Mouse (Mus musculus): Measurements from ENCODE around the gene Prkag1.

Prkag1 gene

GRCm38 (mm10) chr15:98793141-98793698 lies 38.1 kb downstream of the Prkag1 start:
- no peak for DNase-seq (ENCODE audit: low read depth, low spot score)

- DNase-seq (ENCODE audit: low read depth, low spot score) = no peak
Observed at GRCm38 (mm10) chr15:98792233-98793020, 38.9 kb downstream of the Prkag1 start.

- DNase-seq (ENCODE audit: low read depth, low spot score) = no peak
Observed at GRCm38 (mm10) chr15:98791771-98792170, 39.5 kb downstream of the Prkag1 start.

- DNase-seq (ENCODE audit: low read depth, low spot score) = no peak
Observed at GRCm38 (mm10) chr15:98791221-98791620, 40.1 kb downstream of the Prkag1 start.

- DNase-seq (ENCODE audit: low read depth, low spot score) = no peak
Observed at GRCm38 (mm10) chr15:98790761-98791160, 40.6 kb downstream of the Prkag1 start.

GRCm38 (mm10) chr15:98789661-98790535 lies 41.4 kb downstream of the Prkag1 start, which contains the start of gene Wnt1:
Gene Wnt1, plus strand, starts transcription at chr15:98789857.
- no peak for DNase-seq (ENCODE audit: low read depth, low spot score)

- DNase-seq (ENCODE audit: low read depth, low spot score) = no peak
Observed at GRCm38 (mm10) chr15:98788972-98789660, 42.2 kb downstream of the Prkag1 start.

GRCm38 (mm10) chr15:98787930-98788329 lies 43.4 kb downstream of the Prkag1 start:
- no peak for DNase-seq (ENCODE audit: low read depth, low spot score)

- DNase-seq (ENCODE audit: low read depth, low spot score) = no peak
Observed at GRCm38 (mm10) chr15:98785744-98786143, 45.6 kb downstream of the Prkag1 start.

GRCm38 (mm10) chr15:98781166-98781565 lies 50.2 kb downstream of the Prkag1 start:
- no peak for DNase-seq (ENCODE audit: low read depth, low spot score)

- DNase-seq (ENCODE audit: low read depth, low spot score) = no peak
Observed at GRCm38 (mm10) chr15:98780573-98780972, 50.7 kb downstream of the Prkag1 start.

- no peak for DNase-seq (ENCODE audit: low read depth, low spot score)
Observed at GRCm38 (mm10) chr15:98780075-98780474, 51.2 kb downstream of the Prkag1 start.

- DNase-seq (ENCODE audit: low read depth, low spot score) = no peak
Observed at GRCm38 (mm10) chr15:98778806-98779205, 52.5 kb downstream of the Prkag1 start.

GRCm38 (mm10) chr15:98778191-98778770 lies 53.0 kb downstream of the Prkag1 start:
- DNase-seq (ENCODE audit: low read depth, low spot score) = no peak

GRCm38 (mm10) chr15:98777762-98778161 lies 53.6 kb downstream of the Prkag1 start, which contains the start of gene Wnt10b:
Gene Wnt10b, minus strand, starts transcription at chr15:98778150.
- no peak for DNase-seq (ENCODE audit: low read depth, low spot score)

GRCm38 (mm10) chr15:98777005-98777616 lies 54.2 kb downstream of the Prkag1 start:
- no peak for DNase-seq (ENCODE audit: low read depth, low spot score)

GRCm38 (mm10) chr15:98776280-98777004 lies 54.9 kb downstream of the Prkag1 start:
- DNase-seq (ENCODE audit: low read depth, low spot score) = no peak

- DNase-seq (ENCODE audit: low read depth, low spot score) = no peak
Observed at GRCm38 (mm10) chr15:98775533-98775932, 55.8 kb downstream of the Prkag1 start.

GRCm38 (mm10) chr15:98774096-98774495 lies 57.2 kb downstream of the Prkag1 start:
- no peak for DNase-seq (ENCODE audit: low read depth, low spot score)

Data from brain, embryonic 18.5 days (tissue).